Mouse (Mus musculus): ENCODE measurements around the gene Phyhipl. TPM values are rescaled to one million over a fixed set of nuclear protein-coding genes. Genes with fewer than 3 reads are reported as not detected.

Gene Phyhipl
- polyA plus RNA-seq, 1 experiment from 2014 or later: 355 TPM

GRCm38 (mm10) chr10:70552531-70552930 is 103.2 kb downstream of the Phyhipl start:
- H3K27ac ChIP-seq (ENCODE audit: low read depth, low read length): no peak overlapping the region
- H3K36me3 ChIP-seq (ENCODE audit: control insufficient read depth, insufficient read depth, low read length): peaks cover 20% of the 10 kb centered on the region

GRCm38 (mm10) chr10:70542857-70543256 is 112.9 kb downstream of the Phyhipl start:
- no peaks in the 10 kb centered on the region for H3K9me3 ChIP-seq (ENCODE audit: control insufficient read depth, low read length)
- peaks cover 4% of the 10 kb centered on the region; the same call in 1 of the 2 replicates for H3K36me3 ChIP-seq (ENCODE audit: control insufficient read depth, insufficient read depth, low read length)

More at GRCm38 (mm10) chr10:70552531-70552930, 103.2 kb downstream of the Phyhipl start:
- H3K4me3 ChIP-seq (ENCODE audit: low read depth, low read length): no peak overlapping the region
- H3K9ac ChIP-seq (replicated peaks; ENCODE audit: low read depth, low read length): no peak overlapping the region
- ATAC-seq (ENCODE audit: low read depth): no peak
- H3K4me1 ChIP-seq (ENCODE audit: control insufficient read depth, insufficient read depth, low read length): no peaks in the 10 kb centered on the region
- no peak overlapping the region for H3K4me2 ChIP-seq (ENCODE audit: low read depth, low read length)
- no peaks in the 10 kb centered on the region for H3K9me3 ChIP-seq (ENCODE audit: control insufficient read depth, low read length)
- no peaks in the 10 kb centered on the region for H3K27me3 ChIP-seq (ENCODE audit: control insufficient read depth, insufficient read depth, low read length)
- WGBS: 93% methylated on average over 3 of the region's 3 CpGs

GRCm38 (mm10) chr10:70540456-70541195 is 115.1 kb downstream of the Phyhipl start:
- no peak for ATAC-seq (ENCODE audit: low read depth)
- no peaks in the 10 kb centered on the region for H3K4me1 ChIP-seq (ENCODE audit: control insufficient read depth, insufficient read depth, low read length)
- no peak overlapping the region for H3K4me3 ChIP-seq (ENCODE audit: low read depth, low read length)
- peaks cover 4% of the 10 kb centered on the region; the same call in 1 of the 2 replicates for H3K36me3 ChIP-seq (ENCODE audit: control insufficient read depth, insufficient read depth, low read length)
- no peak overlapping the region for H3K9ac ChIP-seq (replicated peaks; ENCODE audit: low read depth, low read length)
- no peaks in the 10 kb centered on the region for H3K27me3 ChIP-seq (ENCODE audit: control insufficient read depth, insufficient read depth, low read length)
- H3K27ac ChIP-seq (ENCODE audit: low read depth, low read length): no peak overlapping the region
- H3K9me3 ChIP-seq (ENCODE audit: control insufficient read depth, low read length): no peaks in the 10 kb centered on the region
- no peak overlapping the region for H3K4me2 ChIP-seq (ENCODE audit: low read depth, low read length)
- WGBS: 86% methylated on average over 9 of the region's 9 CpGs

More at GRCm38 (mm10) chr10:70542857-70543256, 112.9 kb downstream of the Phyhipl start:
- WGBS: 76% methylated on average over 6 of the region's 6 CpGs
- H3K9ac ChIP-seq (replicated peaks; ENCODE audit: low read depth, low read length): no peak overlapping the region
- H3K27ac ChIP-seq (ENCODE audit: low read depth, low read length): no peak overlapping the region
- no peak overlapping the region for H3K4me2 ChIP-seq (ENCODE audit: low read depth, low read length)
- H3K4me3 ChIP-seq (ENCODE audit: low read depth, low read length): no peak overlapping the region
- H3K27me3 ChIP-seq (ENCODE audit: control insufficient read depth, insufficient read depth, low read length): no peaks in the 10 kb centered on the region
- H3K4me1 ChIP-seq (ENCODE audit: control insufficient read depth, insufficient read depth, low read length): no peaks in the 10 kb centered on the region
- ATAC-seq (ENCODE audit: low read depth): no peak

- Histone ChIP-seq H3K27me3 (ENCODE audit: control insufficient read depth, insufficient read depth, low read length) (no peaks in the 10 kb centered on the region), H3K4me1 (ENCODE audit: control insufficient read depth, insufficient read depth, low read length) (no peaks in the 10 kb centered on the region), H3K36me3 (ENCODE audit: control insufficient read depth, insufficient read depth, low read length) (peaks cover 3% of the 10 kb centered on the region; the same call in 1 of the 2 replicates), H3K4me2 (ENCODE audit: low read depth, low read length) (no peak overlapping the region), H3K27ac (ENCODE audit: low read depth, low read length) (no peak overlapping the region), H3K4me3 (ENCODE audit: low read depth, low read length) (no peak overlapping the region), H3K9ac (replicated peaks; ENCODE audit: low read depth, low read length) (no peak overlapping the region), H3K9me3 (ENCODE audit: control insufficient read depth, low read length) (no peaks in the 10 kb centered on the region)
- 94% methylated on average over 9 of the region's 9 CpGs for WGBS
- ATAC-seq (ENCODE audit: low read depth): no peak
These were observed 116.5 kb downstream of the Phyhipl start for GRCm38 (mm10) chr10:70539251-70539650.

- H3K4me1 ChIP-seq (ENCODE audit: control insufficient read depth, insufficient read depth, low read length): no peaks in the 10 kb centered on the region
- H3K4me3 ChIP-seq (ENCODE audit: low read depth, low read length): no peak overlapping the region
- 90% methylated on average over 10 of the region's 10 CpGs for WGBS
- no peak overlapping the region for H3K4me2 ChIP-seq (ENCODE audit: low read depth, low read length)
- no peaks in the 10 kb centered on the region for H3K9me3 ChIP-seq (ENCODE audit: control insufficient read depth, low read length)
- peaks cover 3% of the 10 kb centered on the region; the same call in 1 of the 2 replicates for H3K36me3 ChIP-seq (ENCODE audit: control insufficient read depth, insufficient read depth, low read length)
- no peak for ATAC-seq (ENCODE audit: low read depth)
- no peaks in the 10 kb centered on the region for H3K27me3 ChIP-seq (ENCODE audit: control insufficient read depth, insufficient read depth, low read length)
- no peak overlapping the region for H3K9ac ChIP-seq (replicated peaks; ENCODE audit: low read depth, low read length)
- H3K27ac ChIP-seq (ENCODE audit: low read depth, low read length): no peak overlapping the region
These were observed 118.1 kb downstream of the Phyhipl start for GRCm38 (mm10) chr10:70537694-70538093.

- Histone ChIP-seq H3K4me2 (ENCODE audit: low read depth, low read length) (no peak overlapping the region), H3K4me1 (ENCODE audit: control insufficient read depth, insufficient read depth, low read length) (no peaks in the 10 kb centered on the region), H3K9ac (replicated peaks; ENCODE audit: low read depth, low read length) (no peak overlapping the region), H3K27ac (ENCODE audit: low read depth, low read length) (no peak overlapping the region), H3K4me3 (ENCODE audit: low read depth, low read length) (no peak overlapping the region), H3K27me3 (ENCODE audit: control insufficient read depth, insufficient read depth, low read length) (no peaks in the 10 kb centered on the region), H3K9me3 (ENCODE audit: control insufficient read depth, low read length) (no peaks in the 10 kb centered on the region), H3K36me3 (ENCODE audit: control insufficient read depth, insufficient read depth, low read length) (peaks cover 3% of the 10 kb centered on the region; the same call in 1 of the 2 replicates)
- no peak for ATAC-seq (ENCODE audit: low read depth)
- WGBS: 89% methylated on average over 12 of the region's 12 CpGs
These were observed 120.4 kb downstream of the Phyhipl start for GRCm38 (mm10) chr10:70535401-70535800.

- Histone ChIP-seq H3K36me3 (ENCODE audit: control insufficient read depth, insufficient read depth, low read length) (peaks cover 3% of the 10 kb centered on the region; the same call in 1 of the 2 replicates), H3K4me3 (ENCODE audit: low read depth, low read length) (no peak overlapping the region), H3K27me3 (ENCODE audit: control insufficient read depth, insufficient read depth, low read length) (no peaks in the 10 kb centered on the region), H3K9me3 (ENCODE audit: control insufficient read depth, low read length) (no peaks in the 10 kb centered on the region), H3K4me1 (ENCODE audit: control insufficient read depth, insufficient read depth, low read length) (no peaks in the 10 kb centered on the region), H3K27ac (ENCODE audit: low read depth, low read length) (no peak overlapping the region), H3K4me2 (ENCODE audit: low read depth, low read length) (no peak overlapping the region), H3K9ac (replicated peaks; ENCODE audit: low read depth, low read length) (no peak overlapping the region)
- WGBS: 98% methylated on average over 10 of the region's 10 CpGs
- ATAC-seq (ENCODE audit: low read depth): no peak
These were observed 121.2 kb downstream of the Phyhipl start for GRCm38 (mm10) chr10:70534571-70534970.

- Histone ChIP-seq H3K27ac (ENCODE audit: low read depth, low read length) (no peak overlapping the region), H3K36me3 (ENCODE audit: control insufficient read depth, insufficient read depth, low read length) (peaks cover 3% of the 10 kb centered on the region; the same call in 1 of the 2 replicates), H3K4me3 (ENCODE audit: low read depth, low read length) (no peak overlapping the region), H3K4me2 (ENCODE audit: low read depth, low read length) (no peak overlapping the region), H3K27me3 (ENCODE audit: control insufficient read depth, insufficient read depth, low read length) (no peaks in the 10 kb centered on the region), H3K9ac (replicated peaks; ENCODE audit: low read depth, low read length) (no peak overlapping the region), H3K9me3 (ENCODE audit: control insufficient read depth, low read length) (no peaks in the 10 kb centered on the region), H3K4me1 (ENCODE audit: control insufficient read depth, insufficient read depth, low read length) (no peaks in the 10 kb centered on the region)
- ATAC-seq (ENCODE audit: low read depth): no peak
- WGBS: 89% methylated on average over 12 of the region's 12 CpGs
These were observed 121.8 kb downstream of the Phyhipl start for GRCm38 (mm10) chr10:70533986-70534385.

- Histone ChIP-seq H3K4me3 (ENCODE audit: low read depth, low read length) (no peak overlapping the region), H3K9me3 (ENCODE audit: control insufficient read depth, low read length) (no peaks in the 10 kb centered on the region), H3K27me3 (ENCODE audit: control insufficient read depth, insufficient read depth, low read length) (no peaks in the 10 kb centered on the region), H3K9ac (replicated peaks; ENCODE audit: low read depth, low read length) (no peak overlapping the region), H3K4me1 (ENCODE audit: control insufficient read depth, insufficient read depth, low read length) (no peaks in the 10 kb centered on the region), H3K4me2 (ENCODE audit: low read depth, low read length) (no peak overlapping the region), H3K36me3 (ENCODE audit: control insufficient read depth, insufficient read depth, low read length) (peaks cover 3% of the 10 kb centered on the region; the same call in 1 of the 2 replicates), H3K27ac (ENCODE audit: low read depth, low read length) (no peak overlapping the region)
- WGBS: 74% methylated on average over 8 of the region's 8 CpGs
- no peak for ATAC-seq (ENCODE audit: low read depth)
These were observed 122.4 kb downstream of the Phyhipl start for GRCm38 (mm10) chr10:70533301-70533781.
